Mouse (Mus musculus) forebrain, embryonic 14.5 days (tissue): ENCODE data around the gene Gbp8. TPM values are rescaled to one million over a fixed set of nuclear protein-coding genes. Genes with fewer than 3 reads are reported as not detected.
"Not testable (repeated sequence)": the region's sequence is repeated elsewhere in the genome, so short reads cannot be mapped to it uniquely, and the experiment has no call there.

Experiments
- ATAC-seq: fragments of 200-750 bp; cut with Nextera tagmentation; 2 replicates; pipeline ENCODE4 v1.8.0; 2017; ENCODE audit warnings: mild to moderate bottlenecking, moderate library complexity
- DNase-seq: peaks from one replicate; pipeline ENCODE4 v3.0.0-alpha.2; 2015; ENCODE audit warnings: low spot score
- H3K27ac ChIP-seq: fragments of 300-500 bp; sonication (generic); 2 replicates; pipeline ENCODE4 v1.5.1; 2014; ENCODE audit warnings: low read depth, mild to moderate bottlenecking, control low read depth, low read length, moderate library complexity
- H3K27me3 ChIP-seq: fragments of 300-500 bp; sonication (generic); replicated peaks from 2 replicates; pipeline ENCODE4 v1.6.1; 2014; ENCODE audit warnings: low read length, control low read depth, mixed read lengths; ENCODE audit not compliant: control insufficient read depth, insufficient read depth
- H3K36me3 ChIP-seq: fragments of 300-500 bp; sonication (generic); 2 replicates; pipeline ENCODE4 v1.6.1; 2014; ENCODE audit warnings: low read length, control low read depth; ENCODE audit not compliant: control insufficient read depth, insufficient read depth
- H3K4me1 ChIP-seq: fragments of 300-500 bp; sonication (generic); 2 replicates; pipeline ENCODE4 v1.6.1; 2014; ENCODE audit warnings: antibody characterized with exemption, low read length, control low read depth; ENCODE audit not compliant: control insufficient read depth, insufficient read depth
- H3K4me2 ChIP-seq: fragments of 300-500 bp; sonication (generic); 2 replicates; pipeline ENCODE4 v1.6.1; 2014; ENCODE audit warnings: mild to moderate bottlenecking, control low read depth, low read length
- H3K4me3 ChIP-seq: fragments of 300-500 bp; sonication (generic); 2 replicates; pipeline ENCODE4 v1.5.1; 2014; ENCODE audit warnings: low read depth, low read length, control low read depth
- H3K9ac ChIP-seq: fragments of 300-500 bp; sonication (generic); 2 replicates; pipeline ENCODE4 v1.6.1; 2014; ENCODE audit warnings: mild to moderate bottlenecking, low read length, control low read depth, moderate library complexity
- H3K9me3 ChIP-seq: fragments of 300-500 bp; sonication (generic); replicated peaks from 2 replicates; pipeline ENCODE4 v1.6.1; 2016; ENCODE audit warnings: low read length, control low read depth, mixed read lengths; ENCODE audit not compliant: control insufficient read depth
- WGBS: fragments of 180-500 bp; shearing (Covaris S2); extraction: QIAGEN DNeasy Blood & Tissue Kit; methylation state at CpG from one replicate; pipeline ENCODE4 v1.1.7; 2014; 5-methylcytosine and 5-hydroxymethylcytosine counted together
- polyA plus RNA-seq: library from polyadenylated mRNA; unstranded; fragments of >200 nt; fragmentation: Nextera tagmentation; extraction: Ambion mirVana; gene quantifications from 2 replicates; pipeline ENCODE4 v1.2.1, GENCODE M21; 2014

The Gbp8 gene
- polyA plus RNA-seq, 1 experiment from 2014 or later: 0.58 TPM

- not testable (repeated sequence) for H3K9ac ChIP-seq, H3K27ac ChIP-seq
Observed at GRCm38 (mm10) chr5:105068356-105068755, 71.0 kb downstream of the Gbp8 start.

GRCm38 (mm10) chr5:105064443-105064842 lies 74.9 kb downstream of the Gbp8 start:
- H3K9me3 ChIP-seq, DNase-seq, H3K9ac ChIP-seq, ATAC-seq, H3K4me2 ChIP-seq, H3K27ac ChIP-seq, H3K4me3 ChIP-seq, H3K27me3 ChIP-seq, H3K36me3 ChIP-seq, H3K4me1 ChIP-seq: not testable (repeated sequence)
- 71% methylated on average over 2 of the region's 2 CpGs for WGBS

More at GRCm38 (mm10) chr5:105068356-105068755, 71.0 kb downstream of the Gbp8 start:
- not testable (repeated sequence) for H3K4me1 ChIP-seq, H3K4me2 ChIP-seq, DNase-seq, H3K9me3 ChIP-seq, H3K4me3 ChIP-seq, H3K36me3 ChIP-seq, H3K27me3 ChIP-seq, ATAC-seq

GRCm38 (mm10) chr5:105063321-105063720 lies 76.0 kb downstream of the Gbp8 start:
- H3K9me3 ChIP-seq: no peaks in the 10 kb centered on the region
- H3K4me1 ChIP-seq: no peaks in the 10 kb centered on the region
- 67% methylated on average over 1 of the region's 1 CpGs for WGBS
- no peaks in the 10 kb centered on the region for H3K36me3 ChIP-seq
- DNase-seq (no peak), ATAC-seq (no peak)
- H3K4me2 ChIP-seq: no peak overlapping the region
- no peak overlapping the region for H3K9ac ChIP-seq
- H3K27ac ChIP-seq: no peak overlapping the region
- H3K27me3 ChIP-seq: no peaks in the 10 kb centered on the region
- no peak overlapping the region for H3K4me3 ChIP-seq

GRCm38 (mm10) chr5:105062403-105062802 lies 76.9 kb downstream of the Gbp8 start:
- H3K9me3 ChIP-seq, H3K4me2 ChIP-seq, ATAC-seq, H3K4me3 ChIP-seq, DNase-seq, H3K9ac ChIP-seq, H3K4me1 ChIP-seq, H3K27me3 ChIP-seq, H3K36me3 ChIP-seq, H3K27ac ChIP-seq: not testable (repeated sequence)
- 95% methylated on average over 2 of the region's 2 CpGs for WGBS

- Histone ChIP-seq H3K4me3 (no peak overlapping the region), H3K9me3 (no peaks in the 10 kb centered on the region), H3K4me1 (no peaks in the 10 kb centered on the region), H3K27me3 (no peaks in the 10 kb centered on the region), H3K4me2 (no peak overlapping the region), H3K27ac (no peak overlapping the region), H3K36me3 (no peaks in the 10 kb centered on the region), H3K9ac (no peak overlapping the region)
- DNase-seq: no peak
- 90% methylated on average over 2 of the region's 2 CpGs for WGBS
- ATAC-seq: no peak
Observed at GRCm38 (mm10) chr5:105060224-105060623, 79.1 kb downstream of the Gbp8 start.

GRCm38 (mm10) chr5:105055279-105055678 lies 84.1 kb downstream of the Gbp8 start:
- no peak overlapping the region for H3K9ac ChIP-seq
- no peaks in the 10 kb centered on the region for H3K4me1 ChIP-seq
- H3K9me3 ChIP-seq: no peaks in the 10 kb centered on the region
- WGBS: 78% methylated on average over 2 of the region's 2 CpGs
- ATAC-seq (no peak), DNase-seq (no peak)
- H3K27me3 ChIP-seq: no peaks in the 10 kb centered on the region
- no peaks in the 10 kb centered on the region for H3K36me3 ChIP-seq
- no peak overlapping the region for H3K27ac ChIP-seq
- H3K4me3 ChIP-seq: no peak overlapping the region
- H3K4me2 ChIP-seq: no peak overlapping the region

- H3K9me3 ChIP-seq, H3K9ac ChIP-seq, H3K27ac ChIP-seq, H3K4me2 ChIP-seq, H3K36me3 ChIP-seq, H3K4me1 ChIP-seq, DNase-seq, H3K4me3 ChIP-seq, H3K27me3 ChIP-seq, ATAC-seq: not testable (repeated sequence)
- WGBS: 100% methylated on average over 1 of the region's 1 CpGs
Observed at GRCm38 (mm10) chr5:105053471-105054169, 85.7 kb downstream of the Gbp8 start.

- Histone ChIP-seq H3K4me2 (no peak overlapping the region), H3K4me3 (no peak overlapping the region), H3K27ac (no peak overlapping the region), H3K9ac (no peak overlapping the region), H3K9me3 (no peaks in the 10 kb centered on the region), H3K36me3 (no peaks in the 10 kb centered on the region), H3K4me1 (no peaks in the 10 kb centered on the region), H3K27me3 (no peaks in the 10 kb centered on the region)
- no peak for DNase-seq
- no peak for ATAC-seq
- 80% methylated on average over 2 of the region's 2 CpGs for WGBS
Observed at GRCm38 (mm10) chr5:105032362-105032761, 107.0 kb downstream of the Gbp8 start.

GRCm38 (mm10) chr5:105012551-105012950 lies 126.8 kb downstream of the Gbp8 start:
- no peak overlapping the region for H3K4me2 ChIP-seq
- WGBS: 76% methylated on average over 1 of the region's 1 CpGs
- no peaks in the 10 kb centered on the region for H3K4me1 ChIP-seq
- no peaks in the 10 kb centered on the region for H3K36me3 ChIP-seq
- ATAC-seq (no peak), DNase-seq (no peak)
- no peak overlapping the region for H3K27ac ChIP-seq
- no peak overlapping the region for H3K9ac ChIP-seq
- no peaks in the 10 kb centered on the region for H3K9me3 ChIP-seq
- H3K4me3 ChIP-seq: no peak overlapping the region
- no peaks in the 10 kb centered on the region for H3K27me3 ChIP-seq
